Mouse (Mus musculus): ENCODE measurements around the gene Arfgap2.

DNA sequence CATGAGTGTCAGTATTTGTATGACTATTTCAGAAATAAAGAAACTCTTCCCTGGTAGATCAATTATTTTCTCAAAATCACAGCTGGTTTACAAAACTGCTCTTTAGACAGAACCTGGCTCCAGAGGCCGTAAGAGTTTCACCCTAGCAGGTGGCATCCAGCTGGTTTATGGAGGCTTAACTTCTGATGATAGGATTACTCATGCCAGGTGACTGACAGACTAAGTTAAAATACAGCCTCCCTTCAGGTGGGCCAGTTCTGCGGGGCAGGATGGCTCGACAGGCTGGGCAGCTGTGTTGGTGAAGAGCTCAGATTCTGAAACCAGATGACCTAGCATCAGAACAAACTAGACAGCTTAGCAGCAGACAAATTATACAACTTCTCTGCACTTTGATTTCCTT, 44.8 kb downstream of the Arfgap2 start:
- no peak for TF ChIP-seq CTCF (IDR thresholded peaks at IDR 0.05; ENCODE audit: low read depth)
- TF ChIP-seq EP300 (IDR thresholded peaks at IDR 0.05; ENCODE audit: low read depth): no peak
